Mouse (Mus musculus): ENCODE results near the gene Utrn. TPM values are rescaled to one million over a fixed set of nuclear protein-coding genes. Genes with fewer than 3 reads are reported as not detected.

Utrn gene
- polyA plus RNA-seq, 1 experiment from 2014 or later: 89.8 TPM

DNA sequence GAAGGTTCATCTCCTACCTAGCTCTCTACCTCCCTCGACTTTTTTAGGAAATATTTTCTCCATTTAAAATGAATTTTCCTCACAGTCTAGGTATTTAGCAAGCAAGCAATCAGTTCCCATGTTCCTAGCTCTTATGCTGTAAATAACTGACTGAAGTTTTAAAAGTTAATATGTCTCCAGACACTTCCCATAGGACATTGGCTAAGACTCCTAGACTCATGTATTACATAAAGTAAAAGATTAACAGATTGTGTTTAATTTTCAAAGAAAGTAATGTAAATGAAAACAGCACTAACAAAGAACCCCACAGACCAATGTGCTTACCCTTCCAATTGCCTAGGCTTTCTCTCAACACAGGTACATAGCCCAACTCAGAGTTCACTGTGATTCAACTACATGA is 35.0 kb downstream of the Utrn start:
- 73% methylated on average over 1 of the region's 1 CpGs for WGBS
- Histone ChIP-seq H3K36me3 (no peaks in the 10 kb centered on the region), H3K27me3 (no peaks in the 10 kb centered on the region), H3K9ac (no peak overlapping the region), H3K9me3 (replicated peaks) (no peaks in the 10 kb centered on the region), H3K27ac (replicated peaks) (no peak overlapping the region), H3K4me1 (0 out of 2 replicates have a peak, but pooled peaks cover 7% of the 10 kb centered on the region), H3K4me3 (replicated peaks) (no peak overlapping the region), H3K4me2 (replicated peaks) (no peak overlapping the region)
- ATAC-seq (ENCODE audit: insufficient number of reproducible peaks, low FRiP score, low TSS enrichment, low read depth): no peak

DNA sequence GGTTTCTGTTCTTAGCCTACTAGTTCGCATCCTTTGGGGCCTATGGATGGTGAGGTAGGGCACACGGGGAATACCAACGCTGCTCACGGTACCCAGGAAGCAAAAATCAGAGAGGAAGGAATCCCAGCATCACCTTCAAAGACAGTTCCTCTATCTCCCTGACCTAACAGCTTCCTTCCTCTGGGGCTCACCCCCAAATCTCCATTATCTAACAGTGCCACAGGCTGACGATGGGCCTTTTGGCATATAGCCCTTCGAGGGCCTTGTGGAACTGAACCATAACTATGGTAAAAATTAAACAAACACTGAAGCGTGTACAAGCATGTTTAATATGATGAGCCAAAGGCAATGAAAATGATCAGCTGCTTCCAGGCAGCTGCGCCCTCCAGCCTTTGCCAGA is 37.0 kb downstream of the Utrn start:
- Histone ChIP-seq H3K9me3 (replicated peaks) (no peaks in the 10 kb centered on the region), H3K4me2 (replicated peaks) (no peak overlapping the region), H3K27me3 (no peaks in the 10 kb centered on the region), H3K4me1 (peaks cover 10% of the 10 kb centered on the region; the same call in 1 of the 2 replicates), H3K36me3 (no peaks in the 10 kb centered on the region), H3K4me3 (replicated peaks) (no peak overlapping the region), H3K9ac (no peak overlapping the region), H3K27ac (replicated peaks) (no peak overlapping the region)
- 76% methylated on average over 8 of the region's 8 CpGs for WGBS
- ATAC-seq (ENCODE audit: insufficient number of reproducible peaks, low FRiP score, low TSS enrichment, low read depth): no peak

DNA sequence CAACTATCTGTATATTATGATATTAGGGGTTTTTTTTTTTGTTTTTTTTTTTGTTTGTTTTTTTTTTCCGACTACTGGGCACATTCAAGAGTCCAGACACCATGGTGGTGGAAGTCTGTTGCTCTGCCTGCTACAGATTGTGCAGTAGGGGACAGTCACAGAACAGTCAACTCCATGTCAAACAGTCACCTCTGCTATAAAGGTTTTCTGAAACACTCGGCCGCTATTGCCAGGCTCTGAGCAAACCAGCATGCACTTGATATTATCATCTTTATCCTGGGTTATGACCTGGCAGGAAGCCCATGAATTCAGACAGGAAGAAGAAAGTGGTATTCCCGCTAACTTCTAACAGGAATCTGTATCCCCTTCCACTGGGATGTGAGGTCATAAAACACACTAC is 41.4 kb downstream of the Utrn start:
- H3K9me3 ChIP-seq (replicated peaks): no peaks in the 10 kb centered on the region
- no peaks in the 10 kb centered on the region for H3K36me3 ChIP-seq
- no peak for ATAC-seq (ENCODE audit: insufficient number of reproducible peaks, low FRiP score, low TSS enrichment, low read depth)
- H3K4me1 ChIP-seq: peaks cover 38% of the 10 kb centered on the region
- no peaks in the 10 kb centered on the region for H3K27me3 ChIP-seq
- no peak overlapping the region for H3K4me3 ChIP-seq (replicated peaks)
- H3K9ac ChIP-seq: no peak overlapping the region
- 56% methylated on average over 4 of the region's 4 CpGs for WGBS
- peak overlapping the region; percentile 79; the same call in 1 of the 2 replicates for H3K27ac ChIP-seq (replicated peaks)
- no peak overlapping the region for H3K4me2 ChIP-seq (replicated peaks)

DNA sequence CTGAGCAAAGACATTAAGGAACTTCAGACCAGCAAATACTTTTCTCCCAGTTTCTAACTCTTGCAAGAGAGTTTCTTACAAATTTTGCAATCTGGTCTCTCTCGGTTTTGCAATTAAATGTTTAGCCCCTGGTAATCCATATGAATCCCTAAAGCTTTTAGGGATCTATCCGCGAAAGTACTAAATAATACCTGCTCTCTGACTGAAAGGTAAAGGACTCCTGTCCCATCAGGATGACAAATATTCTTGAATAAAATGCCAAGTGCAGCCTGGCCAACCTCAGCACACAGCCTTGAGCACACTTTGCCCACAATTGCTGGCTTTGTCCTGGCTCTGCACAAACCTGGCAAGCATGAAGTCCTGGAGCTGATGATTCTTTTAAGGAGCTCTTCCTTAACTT is 41.9 kb downstream of the Utrn start:
- Histone ChIP-seq H3K36me3 (no peaks in the 10 kb centered on the region), H3K4me3 (replicated peaks) (no peak overlapping the region), H3K9ac (no peak overlapping the region), H3K4me2 (replicated peaks) (0 out of 2 replicates have a peak overlapping the region, but pooled peaks have one; percentile 15), H3K9me3 (replicated peaks) (no peaks in the 10 kb centered on the region), H3K4me1 (peaks cover 38% of the 10 kb centered on the region), H3K27me3 (no peaks in the 10 kb centered on the region), H3K27ac (replicated peaks) (peak overlapping the region; percentile 79)
- 52% methylated on average over 3 of the region's 3 CpGs for WGBS
- no peak for ATAC-seq (ENCODE audit: insufficient number of reproducible peaks, low FRiP score, low TSS enrichment, low read depth)

DNA sequence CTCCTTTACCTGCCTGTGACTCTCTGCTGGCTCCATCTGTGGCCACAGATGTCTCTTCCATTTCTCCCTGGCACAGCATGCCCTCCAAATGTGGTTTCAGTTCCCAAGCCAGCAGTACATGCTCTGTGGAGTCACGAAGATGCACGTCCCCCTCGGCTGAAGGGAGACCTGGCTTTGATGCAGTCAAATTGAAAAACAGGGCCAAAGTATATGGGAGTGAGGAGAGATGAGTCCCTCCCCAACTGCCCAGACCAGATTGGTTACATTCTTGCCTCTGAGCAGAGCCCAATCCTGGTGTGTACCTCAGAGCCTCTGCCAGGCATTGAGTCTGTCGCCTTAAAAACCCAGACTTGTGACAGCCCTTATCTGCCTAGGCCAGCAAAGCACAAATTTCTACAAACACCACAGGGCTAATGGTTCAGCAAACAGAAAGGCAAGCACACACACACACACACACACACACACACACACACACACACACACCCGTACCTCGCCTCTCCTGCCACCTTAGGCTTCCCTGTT is 42.3 kb downstream of the Utrn start:
- Histone ChIP-seq H3K27ac (replicated peaks) (peak overlapping the region; percentile 79), H3K27me3 (no peaks in the 10 kb centered on the region), H3K4me3 (replicated peaks) (peak overlapping the region; percentile 14; the same call in 1 of the 2 replicates), H3K4me2 (replicated peaks) (peak overlapping the region; percentile 15; the same call in 1 of the 2 replicates), H3K9me3 (replicated peaks) (no peaks in the 10 kb centered on the region), H3K9ac (no peak overlapping the region), H3K4me1 (peaks cover 36% of the 10 kb centered on the region), H3K36me3 (no peaks in the 10 kb centered on the region)
- 53% methylated on average over 6 of the region's 6 CpGs for WGBS
- peak; percentile 69 for ATAC-seq (ENCODE audit: insufficient number of reproducible peaks, low FRiP score, low TSS enrichment, low read depth)

DNA sequence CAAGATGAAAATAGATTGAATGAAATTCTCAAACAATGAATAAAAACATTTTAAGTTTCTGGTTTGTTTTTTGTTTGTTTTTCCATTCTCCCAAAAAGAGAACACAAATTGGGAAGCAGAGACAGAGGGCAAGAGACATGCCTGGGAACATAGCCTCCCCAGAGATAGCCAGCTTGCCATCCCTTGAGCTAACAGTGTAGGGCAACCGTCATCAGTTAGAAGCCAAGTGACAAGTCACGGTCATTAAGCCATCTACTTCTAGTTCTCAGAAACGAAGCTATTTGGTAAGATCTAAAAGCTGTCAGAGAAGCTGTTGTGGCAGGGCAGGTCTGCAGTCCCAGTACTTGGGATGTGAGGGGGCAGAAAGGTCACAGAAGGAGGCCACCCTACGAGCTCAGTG is 44.8 kb downstream of the Utrn start:
- Histone ChIP-seq H3K9me3 (replicated peaks) (no peaks in the 10 kb centered on the region), H3K27ac (replicated peaks) (no peak overlapping the region), H3K4me2 (replicated peaks) (no peak overlapping the region), H3K4me3 (replicated peaks) (no peak overlapping the region), H3K27me3 (no peaks in the 10 kb centered on the region), H3K9ac (no peak overlapping the region), H3K36me3 (no peaks in the 10 kb centered on the region), H3K4me1 (peaks cover 36% of the 10 kb centered on the region)
- ATAC-seq (ENCODE audit: insufficient number of reproducible peaks, low FRiP score, low TSS enrichment, low read depth): no peak
- WGBS: 43% methylated on average over 4 of the region's 4 CpGs

DNA sequence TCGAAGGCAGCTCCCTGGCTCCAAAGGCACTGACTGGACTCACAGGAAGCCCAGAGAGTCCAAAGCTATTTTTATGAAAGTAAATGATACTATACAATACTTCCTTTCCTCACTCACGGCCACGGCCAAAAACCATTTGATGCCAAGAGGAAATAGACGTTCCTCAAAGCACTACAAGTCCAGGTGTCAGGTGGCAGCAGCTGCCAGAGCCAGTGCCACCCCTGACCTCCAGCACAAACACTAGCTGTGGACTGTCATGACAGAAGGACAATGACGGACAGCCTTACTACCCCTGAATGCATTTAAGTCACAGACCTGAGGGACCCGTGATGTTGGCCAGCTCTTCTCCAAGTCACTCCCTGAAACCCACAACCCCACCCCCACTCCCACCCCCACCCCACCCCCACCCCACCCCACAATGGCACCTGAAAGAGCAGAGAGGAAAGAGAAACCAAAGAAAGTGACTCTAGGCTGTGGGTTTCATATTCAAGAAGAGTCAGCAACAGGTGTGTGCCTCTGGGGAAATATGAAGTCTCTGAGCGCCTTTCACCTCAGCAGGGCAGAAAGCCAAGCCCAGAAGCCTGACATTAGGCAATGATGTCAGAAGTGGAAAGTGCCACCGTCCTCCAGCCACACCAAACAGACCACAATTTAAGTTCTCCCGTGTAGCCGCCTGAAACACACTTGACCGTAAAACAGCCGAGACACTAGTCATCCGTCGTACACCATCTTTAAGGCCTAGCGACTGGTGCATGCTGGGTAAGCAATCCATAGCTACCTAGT is 45.5 kb downstream of the Utrn start:
- Histone ChIP-seq H3K9me3 (replicated peaks) (no peaks in the 10 kb centered on the region), H3K4me3 (replicated peaks) (no peak overlapping the region), H3K4me2 (replicated peaks) (no peak overlapping the region), H3K27ac (replicated peaks) (peak overlapping the region; percentile 28; the same call in 1 of the 2 replicates), H3K9ac (no peak overlapping the region), H3K4me1 (peaks cover 36% of the 10 kb centered on the region), H3K27me3 (no peaks in the 10 kb centered on the region), H3K36me3 (no peaks in the 10 kb centered on the region)
- ATAC-seq (ENCODE audit: insufficient number of reproducible peaks, low FRiP score, low TSS enrichment, low read depth): no peak
- 59% methylated on average over 15 of the region's 15 CpGs for WGBS

DNA sequence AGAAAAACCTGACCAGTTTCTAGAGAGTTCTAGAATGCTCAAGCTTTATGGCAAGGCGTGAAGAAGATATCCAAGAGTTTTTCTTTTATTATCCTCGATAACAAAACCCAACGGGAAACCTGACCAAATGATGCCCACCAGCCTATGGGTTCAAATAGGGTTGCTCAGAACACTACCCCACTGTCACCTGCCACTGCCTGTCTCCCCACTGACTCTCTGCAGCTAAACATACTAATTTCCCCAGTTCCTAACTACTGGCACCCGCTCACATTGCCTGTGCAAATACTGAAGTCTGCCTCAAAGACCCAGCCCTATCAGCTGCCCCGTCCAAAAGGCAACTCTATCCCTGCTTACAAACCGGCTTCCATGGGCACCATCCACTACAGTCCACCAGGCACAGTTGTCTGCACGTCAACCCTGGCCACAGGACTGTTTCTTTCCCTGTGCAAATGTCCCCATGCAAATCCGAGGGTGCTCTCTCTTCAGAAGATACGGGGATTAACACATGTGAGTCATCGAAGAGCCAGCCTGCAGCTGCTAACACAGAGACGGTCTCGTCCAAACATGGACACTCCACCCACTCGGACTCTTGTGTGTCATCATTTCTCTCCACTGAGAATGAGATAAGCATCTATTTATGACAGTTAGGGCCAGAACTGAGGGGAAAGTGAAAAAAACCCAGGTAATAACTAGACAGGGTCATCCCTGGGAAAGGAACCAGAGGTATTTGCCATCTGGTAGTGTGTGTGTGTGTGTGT is 48.0 kb downstream of the Utrn start:
- 74% methylated on average over 13 of the region's 13 CpGs for WGBS
- Histone ChIP-seq H3K27ac (replicated peaks) (no peak overlapping the region), H3K4me1 (peaks cover 32% of the 10 kb centered on the region), H3K9ac (no peak overlapping the region), H3K27me3 (no peaks in the 10 kb centered on the region), H3K4me2 (replicated peaks) (no peak overlapping the region), H3K9me3 (replicated peaks) (no peaks in the 10 kb centered on the region), H3K36me3 (no peaks in the 10 kb centered on the region), H3K4me3 (replicated peaks) (no peak overlapping the region)
- peak; percentile 52; the same call in 1 of the 2 replicates for ATAC-seq (ENCODE audit: insufficient number of reproducible peaks, low FRiP score, low TSS enrichment, low read depth)

DNA sequence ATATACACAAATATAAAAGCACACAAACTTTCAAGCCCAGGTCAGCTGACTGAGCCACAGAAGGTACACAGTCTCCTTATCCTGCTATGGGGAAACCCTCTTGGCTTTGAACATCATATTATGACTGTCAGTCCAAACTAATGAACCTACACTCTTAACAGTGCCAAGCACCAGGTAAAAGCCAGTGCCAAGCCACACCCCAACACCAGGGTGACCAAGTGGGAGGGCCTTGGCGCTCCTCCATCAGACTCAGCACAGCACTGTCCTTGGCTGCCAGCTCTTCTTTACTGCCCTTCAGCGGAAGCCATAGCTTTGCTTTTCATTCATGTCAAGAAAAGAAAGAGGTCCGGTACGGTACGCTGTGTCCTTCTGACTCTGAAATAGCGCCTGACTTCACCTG is 51.8 kb downstream of the Utrn start:
- no peak overlapping the region for H3K9ac ChIP-seq
- no peaks in the 10 kb centered on the region for H3K36me3 ChIP-seq
- no peak overlapping the region for H3K27ac ChIP-seq (replicated peaks)
- no peak for ATAC-seq (ENCODE audit: insufficient number of reproducible peaks, low FRiP score, low TSS enrichment, low read depth)
- H3K4me2 ChIP-seq (replicated peaks): no peak overlapping the region
- no peaks in the 10 kb centered on the region for H3K27me3 ChIP-seq
- H3K4me1 ChIP-seq: peaks cover 14% of the 10 kb centered on the region
- no peaks in the 10 kb centered on the region for H3K9me3 ChIP-seq (replicated peaks)
- 92% methylated on average over 6 of the region's 6 CpGs for WGBS
- no peak overlapping the region for H3K4me3 ChIP-seq (replicated peaks)

DNA sequence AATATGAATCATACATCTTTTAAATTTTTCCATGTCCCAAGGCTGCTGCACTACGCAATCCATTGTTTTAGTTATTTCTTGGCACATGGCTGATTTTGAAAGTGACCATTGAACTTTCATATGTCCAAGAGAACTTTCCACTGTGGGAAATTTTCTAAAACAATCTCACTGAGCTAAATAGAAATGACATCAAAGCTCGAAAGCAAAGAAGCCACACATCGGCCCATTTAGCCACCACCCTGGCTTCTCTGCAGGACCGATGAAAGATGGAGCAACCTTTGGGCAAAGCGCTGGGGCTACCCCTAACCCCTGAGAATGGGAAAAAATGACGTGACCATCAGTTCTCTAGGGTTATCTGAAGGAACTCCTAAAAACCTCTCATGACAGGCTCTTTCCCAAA is 52.6 kb downstream of the Utrn start:
- no peak overlapping the region for H3K4me2 ChIP-seq (replicated peaks)
- ATAC-seq (ENCODE audit: insufficient number of reproducible peaks, low FRiP score, low TSS enrichment, low read depth): no peak
- H3K9me3 ChIP-seq (replicated peaks): no peaks in the 10 kb centered on the region
- H3K4me3 ChIP-seq (replicated peaks): no peak overlapping the region
- H3K9ac ChIP-seq: no peak overlapping the region
- H3K27me3 ChIP-seq: no peaks in the 10 kb centered on the region
- no peak overlapping the region for H3K27ac ChIP-seq (replicated peaks)
- no peaks in the 10 kb centered on the region for H3K36me3 ChIP-seq
- H3K4me1 ChIP-seq: peaks cover 12% of the 10 kb centered on the region; the same call in 1 of the 2 replicates
- 84% methylated on average over 6 of the region's 6 CpGs for WGBS

DNA sequence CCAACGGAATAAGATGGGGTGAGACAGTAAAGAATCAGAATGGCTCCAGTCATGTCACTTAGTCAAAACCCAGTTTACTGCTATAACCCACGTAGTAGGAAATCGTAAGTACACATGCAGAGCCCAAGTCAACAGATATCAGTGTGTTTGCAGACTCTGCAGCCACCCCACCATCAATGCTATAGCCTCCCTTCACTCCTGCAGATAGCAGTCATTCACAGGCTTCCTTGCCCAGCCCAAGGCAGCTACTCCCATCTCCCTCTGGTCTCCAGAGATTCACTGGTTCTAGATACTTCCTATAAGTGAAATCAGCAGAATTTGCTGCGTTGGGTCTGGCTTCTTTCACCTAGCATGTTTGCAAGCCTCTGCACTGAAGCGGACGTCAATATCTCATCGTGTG is 54.8 kb downstream of the Utrn start:
- WGBS: 90% methylated on average over 7 of the region's 7 CpGs

More for the DNA sequence above, 54.8 kb downstream of the Utrn start:
- H3K4me1 ChIP-seq: peaks cover 18% of the 10 kb centered on the region
- H3K4me2 ChIP-seq (replicated peaks): no peak overlapping the region
- no peaks in the 10 kb centered on the region for H3K36me3 ChIP-seq
- ATAC-seq (ENCODE audit: insufficient number of reproducible peaks, low FRiP score, low TSS enrichment, low read depth): no peak
- H3K27ac ChIP-seq (replicated peaks): no peak overlapping the region
- H3K4me3 ChIP-seq (replicated peaks): no peak overlapping the region
- H3K9me3 ChIP-seq (replicated peaks): no peaks in the 10 kb centered on the region
- no peak overlapping the region for H3K9ac ChIP-seq
- no peaks in the 10 kb centered on the region for H3K27me3 ChIP-seq

Data from embryonic facial prominence, embryonic 15.5 days (tissue).